Mouse (Mus musculus) liver, embryonic 12.5 days (tissue): ENCODE measurements around the gene Tmem163. TPM values are rescaled to one million over a fixed set of nuclear protein-coding genes. Genes with fewer than 3 reads are reported as not detected.

ENCODE experiments used
- ATAC-seq: fragments of 200-750 bp; cut with Nextera tagmentation; 2 replicates; pipeline ENCODE4 v1.8.0; 2017; ENCODE audit warnings: moderate number of reproducible peaks, mild to moderate bottlenecking, moderate library complexity
- H3K27ac ChIP-seq: fragments of 300-500 bp; sonication (generic); 2 replicates; pipeline ENCODE4 v1.5.1; 2016; ENCODE audit warnings: mild to moderate bottlenecking
- H3K27me3 ChIP-seq: fragments of 300-500 bp; sonication (generic); replicated peaks from 2 replicates; pipeline ENCODE4 v1.6.1; 2016; ENCODE audit warnings: mild to moderate bottlenecking, moderate library complexity
- H3K36me3 ChIP-seq: fragments of 300-500 bp; sonication (generic); 2 replicates; pipeline ENCODE4 v1.6.1; 2016; ENCODE audit warnings: mild to moderate bottlenecking, moderate library complexity
- H3K4me1 ChIP-seq: fragments of 300-500 bp; sonication (generic); 2 replicates; pipeline ENCODE4 v1.6.1; 2016
- H3K4me2 ChIP-seq: fragments of 300-500 bp; sonication (generic); 2 replicates; pipeline ENCODE4 v1.6.1; 2016; ENCODE audit warnings: mild to moderate bottlenecking, moderate library complexity
- H3K4me3 ChIP-seq: fragments of 300-500 bp; sonication (generic); 2 replicates; pipeline ENCODE4 v1.5.1; 2016; ENCODE audit warnings: mild to moderate bottlenecking, moderate library complexity
- H3K9ac ChIP-seq: fragments of 300-500 bp; sonication (generic); 2 replicates; pipeline ENCODE4 v1.6.1; 2016; ENCODE audit warnings: mild to moderate bottlenecking, moderate library complexity
- H3K9me3 ChIP-seq: fragments of 300-500 bp; sonication (generic); replicated peaks from 2 replicates; pipeline ENCODE4 v1.6.1; 2016; ENCODE audit warnings: mild to moderate bottlenecking, moderate library complexity
- WGBS: fragments of 180-500 bp; shearing (Covaris S2); methylation state at CpG from one replicate; pipeline ENCODE4 v1.1.7; 2016; ENCODE audit not compliant: insufficient replicate concordance; 5-methylcytosine and 5-hydroxymethylcytosine counted together
- polyA plus RNA-seq: library from polyadenylated mRNA; unstranded; fragments of >200 nt; fragmentation: Nextera tagmentation; extraction: Ambion mirVana; gene quantifications from 2 replicates; pipeline ENCODE4 v1.2.1, GENCODE M21; 2016

The Tmem163 gene
- 0.79 and 1.3 TPM in 2 replicates for polyA plus RNA-seq

DNA sequence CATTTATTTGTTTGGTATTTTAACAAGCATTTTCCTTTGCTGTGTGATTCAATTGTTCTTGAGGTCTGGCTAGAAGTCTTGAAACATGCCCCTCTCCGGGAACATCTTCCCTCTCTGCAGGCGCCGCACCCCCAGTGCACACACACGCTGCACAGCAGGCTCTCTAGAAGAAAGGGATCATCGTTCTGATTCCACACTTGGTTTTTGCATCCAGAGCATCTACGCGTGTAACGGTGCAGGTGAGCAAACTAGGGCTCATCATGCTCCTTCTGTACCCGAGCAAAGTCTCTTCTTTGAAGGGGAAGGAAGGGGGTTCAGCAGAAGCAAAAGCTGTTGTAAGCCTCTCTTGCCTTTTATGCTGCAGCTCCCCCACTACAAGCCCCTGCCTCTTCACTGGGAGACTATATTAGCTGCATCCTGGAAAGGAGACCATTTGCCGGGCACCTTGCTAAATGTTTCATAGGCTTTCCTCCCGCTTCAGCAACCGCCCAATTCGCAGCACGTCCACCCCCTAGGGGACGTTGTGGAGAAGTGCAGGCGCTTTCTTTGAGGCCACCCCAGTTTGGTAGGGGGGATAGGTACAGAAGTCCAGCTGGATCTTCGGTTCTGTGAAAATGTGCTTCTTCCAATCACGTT is at the start of gene Tmem163:
TSS of gene Tmem163 (minus strand) at position 51 of the 636 bp plus-strand sequence.
- peak within 1 kb of the TSS; percentile 56; the same call in 1 of the 2 replicates for H3K4me3 ChIP-seq
- peak within 1 kb of the TSS; percentile 79; the same call in 1 of the 2 replicates for H3K4me2 ChIP-seq
- no peaks in the 10 kb centered on the region for H3K36me3 ChIP-seq
- no peak within 1 kb of the TSS for H3K9ac ChIP-seq
- H3K4me1 ChIP-seq: peaks cover 16% of the 10 kb centered on the region
- H3K9me3 ChIP-seq: no peaks in the 10 kb centered on the region
- H3K27me3 ChIP-seq: peaks cover 62% of the 10 kb centered on the region
- ATAC-seq: no peak
- 25% methylated on average over 18 of the region's 18 CpGs for WGBS
- H3K27ac ChIP-seq: no peak within 1 kb of the TSS

DNA sequence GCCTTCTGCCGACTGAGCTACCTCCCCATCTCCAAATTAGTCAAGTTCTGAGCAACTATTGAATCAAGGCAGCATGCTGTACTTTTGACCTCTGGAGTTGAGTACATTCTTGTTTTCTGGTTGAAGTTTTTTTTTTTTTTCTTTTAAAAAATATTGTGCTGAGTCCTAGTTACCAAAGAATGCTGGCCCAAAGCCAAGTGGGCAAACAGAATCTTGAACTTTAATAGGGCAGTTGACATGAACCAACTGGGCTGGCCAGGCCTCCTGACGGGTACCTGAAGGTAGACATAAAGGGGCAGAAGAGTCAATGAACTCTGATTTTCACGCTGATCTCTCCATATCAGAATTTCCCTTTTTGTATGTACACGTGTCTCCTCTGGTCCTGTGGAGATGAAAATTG is 49.7 kb upstream of the Tmem163 start, which contains the start of gene Acmsd:
TSS of gene Acmsd (plus strand) at position 318 of the 400 bp plus-strand sequence.
- Histone ChIP-seq H3K4me2 (no peak within 1 kb of the TSS), H3K27ac (no peak within 1 kb of the TSS), H3K36me3 (no peaks in the 10 kb centered on the region), H3K4me3 (no peak within 1 kb of the TSS), H3K9me3 (0 out of 2 replicates have a peak, but pooled peaks cover 2% of the 10 kb centered on the region), H3K4me1 (no peaks in the 10 kb centered on the region), H3K27me3 (no peaks in the 10 kb centered on the region; the same call in 1 of the 2 replicates), H3K9ac (no peak within 1 kb of the TSS)
- no peak for ATAC-seq
- WGBS: 69% methylated on average over 4 of the region's 4 CpGs

DNA sequence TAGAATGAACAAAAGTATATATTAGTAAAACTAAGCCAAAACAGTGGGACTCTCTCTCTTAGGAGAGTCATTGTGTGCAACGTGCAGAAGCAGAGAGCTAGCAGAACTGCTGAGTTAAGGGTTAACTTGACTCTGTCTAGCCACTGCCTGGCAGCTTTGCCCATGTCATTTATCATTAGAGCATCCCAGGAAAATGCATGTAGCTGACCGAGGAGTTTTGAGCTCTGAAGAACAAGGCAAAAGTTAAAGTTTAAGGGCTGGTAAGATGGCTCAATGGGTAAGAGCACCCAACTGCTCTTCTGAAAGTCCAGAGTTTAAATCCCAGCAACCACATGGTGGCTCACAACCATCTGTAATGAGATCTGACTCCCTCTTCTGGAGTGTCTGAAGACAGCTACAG is 44.2 kb upstream of the Tmem163 start:
- no peak overlapping the region for H3K4me3 ChIP-seq
- 46% methylated on average over 2 of the region's 2 CpGs for WGBS

DNA sequence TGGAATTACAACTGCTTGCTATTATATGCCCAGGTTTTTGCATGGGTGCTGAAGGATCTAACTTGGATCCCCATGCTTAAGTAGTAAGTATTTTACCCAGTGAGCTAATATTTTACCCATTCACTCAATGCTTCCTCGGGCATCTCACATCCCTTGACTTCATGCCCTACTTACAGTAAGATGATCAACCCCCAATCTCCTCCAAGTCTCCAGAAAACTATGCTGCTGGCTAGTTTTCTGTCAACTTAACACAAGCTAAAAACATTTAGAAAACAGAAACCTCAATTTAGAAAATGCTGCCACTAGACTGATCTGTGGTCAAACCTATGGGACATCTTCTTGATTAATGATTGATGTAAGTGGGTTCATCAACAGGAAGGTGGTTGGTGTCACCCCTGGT is 38.9 kb upstream of the Tmem163 start:
- Histone ChIP-seq H3K9me3 (no peaks in the 10 kb centered on the region), H3K9ac (no peak overlapping the region), H3K36me3 (no peaks in the 10 kb centered on the region), H3K4me1 (no peaks in the 10 kb centered on the region), H3K27me3 (no peaks in the 10 kb centered on the region), H3K27ac (no peak overlapping the region), H3K4me3 (no peak overlapping the region), H3K4me2 (no peak overlapping the region)
- WGBS: 84% methylated on average over 1 of the region's 1 CpGs
- no peak for ATAC-seq

More for the DNA sequence above, 44.2 kb upstream of the Tmem163 start:
- Histone ChIP-seq H3K27ac (no peak overlapping the region), H3K9me3 (no peaks in the 10 kb centered on the region), H3K4me2 (no peak overlapping the region), H3K9ac (no peak overlapping the region), H3K27me3 (no peaks in the 10 kb centered on the region), H3K4me1 (no peaks in the 10 kb centered on the region), H3K36me3 (no peaks in the 10 kb centered on the region)
- ATAC-seq: no peak

DNA sequence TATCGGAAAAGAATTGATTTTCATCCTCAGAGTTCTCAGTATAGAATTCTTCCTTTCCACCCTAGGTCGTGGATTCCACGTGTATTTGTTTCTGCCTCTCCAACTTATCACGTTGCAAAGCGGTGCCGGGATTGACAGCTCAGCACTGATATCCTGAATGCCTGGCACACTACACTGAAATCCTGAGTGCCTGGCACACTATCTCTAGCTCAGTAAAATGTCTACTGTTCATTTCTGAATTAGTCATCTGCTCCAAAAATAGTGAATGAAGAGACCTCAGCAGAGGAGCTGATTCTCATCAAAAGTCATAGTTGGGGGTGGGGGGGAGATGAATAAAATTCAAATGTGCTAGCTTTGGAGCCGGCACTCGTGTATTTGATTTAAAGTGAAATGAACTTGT is 37.1 kb upstream of the Tmem163 start:
- Histone ChIP-seq H3K4me1 (no peaks in the 10 kb centered on the region), H3K4me2 (no peak overlapping the region), H3K27me3 (no peaks in the 10 kb centered on the region), H3K4me3 (no peak overlapping the region), H3K9me3 (no peaks in the 10 kb centered on the region), H3K27ac (no peak overlapping the region), H3K36me3 (no peaks in the 10 kb centered on the region), H3K9ac (no peak overlapping the region)
- ATAC-seq: no peak
- 74% methylated on average over 8 of the region's 8 CpGs for WGBS

DNA sequence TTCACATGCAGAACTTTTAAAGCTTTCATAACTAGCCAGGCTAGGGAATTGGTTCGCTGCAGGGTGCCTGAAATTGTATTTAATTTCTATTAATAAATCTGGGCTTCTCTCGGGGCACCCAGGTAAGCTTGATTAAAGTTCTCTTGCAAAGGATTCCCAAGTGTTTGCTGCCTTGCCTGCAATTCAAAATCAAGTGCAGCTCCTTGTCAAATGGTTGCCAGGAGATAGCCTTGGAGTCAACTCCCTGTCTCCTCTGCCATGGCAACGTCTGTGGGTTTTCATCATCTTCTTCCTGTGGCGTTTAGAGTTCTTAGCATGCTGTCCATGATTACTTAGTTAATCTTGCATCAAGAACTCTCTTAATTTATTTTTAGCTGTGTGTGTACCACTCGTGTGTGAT is 26.9 kb upstream of the Tmem163 start:
- Histone ChIP-seq H3K4me1 (no peaks in the 10 kb centered on the region), H3K9me3 (no peaks in the 10 kb centered on the region), H3K36me3 (no peaks in the 10 kb centered on the region), H3K27me3 (no peaks in the 10 kb centered on the region), H3K4me3 (no peak overlapping the region), H3K4me2 (no peak overlapping the region), H3K9ac (no peak overlapping the region), H3K27ac (no peak overlapping the region)
- 61% methylated on average over 5 of the region's 5 CpGs for WGBS
- ATAC-seq: no peak

DNA sequence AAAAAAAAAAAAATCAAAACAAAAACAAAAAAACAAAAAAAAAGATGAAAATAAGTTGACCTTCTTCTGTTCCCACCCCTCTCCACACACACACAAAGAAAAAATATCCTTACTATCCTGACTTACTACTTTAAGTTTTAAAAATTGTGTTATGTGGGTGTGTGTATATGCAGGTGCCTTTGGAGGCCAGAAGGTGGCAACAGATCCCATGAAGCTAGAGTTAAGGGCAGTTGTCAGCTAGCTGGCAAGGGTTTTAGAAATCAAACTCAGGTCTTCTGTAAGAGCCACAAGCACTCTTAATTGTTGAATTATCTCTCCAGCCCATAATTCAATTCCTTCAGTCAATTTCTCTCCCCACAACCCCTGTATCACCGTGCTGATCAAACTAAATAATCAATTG is 22.8 kb upstream of the Tmem163 start:
- no peak overlapping the region for H3K9ac ChIP-seq
- no peaks in the 10 kb centered on the region for H3K27me3 ChIP-seq
- H3K27ac ChIP-seq: no peak overlapping the region
- H3K4me1 ChIP-seq: no peaks in the 10 kb centered on the region
- no peak overlapping the region for H3K4me3 ChIP-seq
- H3K36me3 ChIP-seq: no peaks in the 10 kb centered on the region
- H3K9me3 ChIP-seq: no peaks in the 10 kb centered on the region
- no peak overlapping the region for H3K4me2 ChIP-seq
- WGBS: 63% methylated on average over 1 of the region's 1 CpGs
- no peak for ATAC-seq

DNA sequence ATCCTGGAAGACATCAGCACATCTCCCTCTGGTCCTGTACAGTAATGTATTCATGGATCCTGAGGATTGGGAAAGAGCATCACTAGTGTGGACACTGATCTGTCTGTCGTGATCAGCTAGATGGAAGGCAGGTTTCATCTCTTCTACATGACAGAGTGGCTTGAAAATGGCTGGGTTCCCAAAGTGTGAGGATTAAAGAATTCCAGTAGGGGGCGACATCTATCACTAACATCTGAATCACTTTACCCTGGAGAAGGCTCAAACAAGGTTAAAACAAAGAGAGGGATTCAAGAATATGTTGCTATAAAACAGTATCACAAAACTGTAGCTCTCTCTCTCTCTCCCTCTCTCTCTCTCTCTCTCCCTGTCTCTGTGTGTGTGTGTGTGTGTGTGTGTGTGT is 17.2 kb upstream of the Tmem163 start:
- H3K9ac ChIP-seq: no peak overlapping the region
- no peak for ATAC-seq
- H3K4me2 ChIP-seq: no peak overlapping the region
- H3K4me3 ChIP-seq: no peak overlapping the region
- H3K4me1 ChIP-seq: no peaks in the 10 kb centered on the region
- no peaks in the 10 kb centered on the region for H3K36me3 ChIP-seq
- no peaks in the 10 kb centered on the region for H3K27me3 ChIP-seq
- no peaks in the 10 kb centered on the region for H3K9me3 ChIP-seq
- no peak overlapping the region for H3K27ac ChIP-seq
- 16% methylated on average over 2 of the region's 2 CpGs for WGBS

DNA sequence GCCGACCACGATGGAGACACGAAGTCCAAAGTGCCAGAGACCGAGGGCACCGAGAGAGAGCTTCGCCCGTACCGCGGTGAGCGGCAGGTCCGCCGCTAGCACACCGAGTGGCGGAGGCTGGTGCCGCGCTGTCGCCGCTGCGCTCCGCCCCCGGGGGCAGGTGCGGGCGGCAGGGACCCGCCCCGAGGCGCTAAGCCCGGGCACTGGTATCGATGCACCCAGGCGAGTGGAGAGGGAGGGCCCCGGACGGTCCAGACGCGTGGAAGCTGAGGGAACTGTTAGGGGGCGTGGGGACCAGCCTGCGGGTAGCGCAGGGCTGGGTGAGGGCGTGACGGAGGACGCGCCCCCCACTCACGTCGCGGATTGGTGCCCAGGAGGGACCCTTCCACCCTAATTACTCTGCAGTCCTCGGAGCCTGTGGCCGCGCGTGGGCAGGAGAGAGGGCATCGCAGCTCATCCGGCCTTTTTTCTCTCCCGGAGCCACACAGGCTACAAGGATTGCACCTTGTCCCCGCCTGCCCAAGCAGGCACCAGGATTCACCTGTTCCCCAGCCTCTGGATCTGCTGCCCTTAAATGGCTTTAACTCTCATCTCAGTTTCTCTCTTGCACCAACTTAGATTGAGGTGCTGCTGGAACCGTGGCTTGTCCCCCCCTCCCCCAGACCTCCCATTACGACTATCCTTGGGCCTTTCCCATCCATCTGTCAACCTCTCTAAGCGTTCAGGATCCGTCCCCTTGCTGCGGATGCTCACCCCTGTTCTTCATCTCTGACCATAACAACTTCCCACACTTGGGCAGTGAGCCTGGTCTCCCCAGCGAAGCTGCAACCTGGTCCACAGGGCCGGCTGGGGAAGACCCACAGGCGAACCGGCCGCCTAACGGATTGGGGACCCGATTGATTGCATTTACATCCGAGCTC is 1.4 kb downstream of the Tmem163 start:
- ATAC-seq: peak; percentile 37; the same call in 1 of the 2 replicates
- H3K9me3 ChIP-seq: no peaks in the 10 kb centered on the region
- H3K4me3 ChIP-seq: peak overlapping the region; percentile 56
- H3K36me3 ChIP-seq: no peaks in the 10 kb centered on the region
- peak overlapping the region; percentile 79 for H3K4me2 ChIP-seq
- H3K4me1 ChIP-seq: peaks cover 16% of the 10 kb centered on the region
- peak overlapping the region; percentile 42; the same call in 1 of the 2 replicates for H3K9ac ChIP-seq
- peaks cover 74% of the 10 kb centered on the region for H3K27me3 ChIP-seq
- no peak overlapping the region for H3K27ac ChIP-seq
- WGBS: 5% methylated on average over 64 of the region's 64 CpGs

DNA sequence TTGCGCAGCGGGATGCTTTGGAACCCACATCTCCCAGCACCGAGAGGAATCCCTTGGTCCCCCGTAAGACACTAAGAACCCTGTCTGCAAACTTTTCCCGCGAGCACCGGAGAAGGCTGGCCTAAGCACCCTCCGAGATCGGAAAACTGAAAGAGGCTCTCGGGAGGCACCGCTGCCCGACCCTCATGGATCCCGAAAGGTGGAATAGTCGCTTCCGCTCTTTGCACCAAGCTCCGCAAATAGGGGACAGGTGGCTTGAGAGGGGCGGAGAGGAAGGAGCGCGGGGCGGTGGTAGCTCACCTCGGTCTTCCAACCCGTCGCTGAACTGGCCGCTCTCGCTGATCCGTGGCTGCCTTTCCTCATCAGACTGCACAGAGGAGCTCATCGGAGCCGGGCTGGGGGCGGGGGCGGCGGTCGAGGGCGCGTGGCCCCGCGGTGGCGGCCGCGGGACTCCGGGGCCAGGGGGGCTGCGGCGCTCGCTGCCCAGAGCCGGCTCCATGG is 2.2 kb downstream of the Tmem163 start:
- Histone ChIP-seq H3K27ac (no peak overlapping the region), H3K9ac (peak overlapping the region; percentile 42; the same call in 1 of the 2 replicates), H3K4me2 (peak overlapping the region; percentile 79), H3K36me3 (no peaks in the 10 kb centered on the region), H3K4me1 (peaks cover 16% of the 10 kb centered on the region), H3K9me3 (no peaks in the 10 kb centered on the region), H3K27me3 (peaks cover 74% of the 10 kb centered on the region), H3K4me3 (peak overlapping the region; percentile 56)
- WGBS: 1% methylated on average over 44 of the region's 44 CpGs
- no peak for ATAC-seq

DNA sequence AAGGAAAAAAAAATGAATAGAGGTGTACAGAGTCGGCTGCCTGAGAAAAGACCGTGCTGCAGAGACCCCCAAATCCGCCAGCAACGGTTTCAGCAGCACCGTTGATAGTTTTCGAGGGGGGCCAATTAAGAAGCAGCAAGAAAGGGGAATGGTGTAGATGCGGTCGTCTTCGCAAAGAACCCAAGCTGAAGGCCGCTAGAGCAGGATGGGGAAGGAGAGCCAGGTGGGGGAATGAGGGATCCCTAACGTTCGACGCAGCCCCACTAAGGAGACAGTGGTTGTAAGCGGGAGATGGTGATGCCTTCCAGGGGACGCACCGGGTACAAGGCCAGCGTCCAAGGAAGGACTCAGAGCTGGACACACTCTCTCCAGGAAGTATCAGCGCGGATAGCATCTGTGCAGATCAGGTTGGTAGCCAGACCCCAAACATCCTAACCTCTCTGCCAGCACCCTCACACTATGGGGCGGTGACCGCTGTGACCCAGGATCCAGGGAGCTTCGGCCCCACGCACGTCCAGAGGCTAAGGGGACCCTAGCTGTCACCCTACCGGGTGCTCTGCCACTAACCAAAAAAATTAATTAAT is 2.7 kb downstream of the Tmem163 start:
- no peaks in the 10 kb centered on the region for H3K9me3 ChIP-seq
- no peaks in the 10 kb centered on the region for H3K36me3 ChIP-seq
- WGBS: 10% methylated on average over 25 of the region's 25 CpGs
- peak overlapping the region; percentile 79 for H3K4me2 ChIP-seq
- no peak overlapping the region for H3K9ac ChIP-seq
- peak overlapping the region; percentile 56 for H3K4me3 ChIP-seq
- peaks cover 74% of the 10 kb centered on the region for H3K27me3 ChIP-seq
- ATAC-seq: no peak
- H3K27ac ChIP-seq: no peak overlapping the region
- peaks cover 16% of the 10 kb centered on the region for H3K4me1 ChIP-seq
